Mouse (Mus musculus) hematopoietic stem cell, adult 5-6 weeks (primary cell): Measurements from ENCODE around the gene Arfrp1. TPM values are rescaled to one million over a fixed set of nuclear protein-coding genes. Genes with fewer than 3 reads are reported as not detected.

Experiments
- ATAC-seq, 2 experiments: fragments of 125-278 bp in 1 of 2; replicated peaks in 1 of 2; 2 replicates each; pipeline ENCODE4 v1.8.0; 2016 to 2017; ENCODE audit warnings: inconsistent platforms in 2 of 2, mild to moderate bottlenecking in 2 of 2, moderate number of reproducible peaks in 2 of 2, low read depth in 1 of 2, moderate TSS enrichment in 1 of 2; ENCODE audit not compliant: low FRiP score in 2 of 2, poor library complexity in 2 of 2, severe bottlenecking in 2 of 2, insufficient read depth in 1 of 2, low TSS enrichment in 1 of 2
- total RNA-seq: library from RNA; stranded (forward); fragments of 172-1452, 232-1000 nt; gene quantifications from 2 replicates; pipeline ENCODE4 v1.2.3, GENCODE M21; 2017

The Arfrp1 gene
- 54.9 and 75.9 TPM in 2 replicates for total RNA-seq

- ATAC-seq = peak; percentile 83 to 91
Observed at GRCm38 (mm10) chr2:181364860-181365596, at the start of gene Arfrp1, which contains the start of gene Zgpat. TSS of gene Arfrp1 (minus strand) at chr2:181365404. TSS of gene Zgpat (plus strand) at chr2:181364928.

- no peak for ATAC-seq
Observed at GRCm38 (mm10) chr2:181413141-181413540, 47.9 kb upstream of the Arfrp1 start.

- ATAC-seq = peak; percentile 83 to 94
Observed at GRCm38 (mm10) chr2:181410760-181411473, 45.7 kb upstream of the Arfrp1 start.

GRCm38 (mm10) chr2:181409643-181410042 is 44.4 kb upstream of the Arfrp1 start:
- ATAC-seq = no peak

- ATAC-seq = no peak
Observed at GRCm38 (mm10) chr2:181403722-181404121, 38.5 kb upstream of the Arfrp1 start.

GRCm38 (mm10) chr2:181401497-181401896 is 36.3 kb upstream of the Arfrp1 start:
- 0 out of 4 replicates have a peak, but pooled peaks of 1 of the 2 experiments have one; percentile 32 for ATAC-seq

- ATAC-seq = no peak
Observed at GRCm38 (mm10) chr2:181397207-181397761, 32.1 kb upstream of the Arfrp1 start.

GRCm38 (mm10) chr2:181394086-181394485 is 28.9 kb upstream of the Arfrp1 start:
- no peak for ATAC-seq

GRCm38 (mm10) chr2:181392600-181393213 is 27.5 kb upstream of the Arfrp1 start:
- peak; percentile 66 to 90 for ATAC-seq

- ATAC-seq = no peak
Observed at GRCm38 (mm10) chr2:181391541-181391940, 26.3 kb upstream of the Arfrp1 start.

- ATAC-seq = no peak
Observed at GRCm38 (mm10) chr2:181391022-181391421, 25.8 kb upstream of the Arfrp1 start.

- no peak for ATAC-seq
Observed at GRCm38 (mm10) chr2:181390136-181390870, 25.1 kb upstream of the Arfrp1 start.

- ATAC-seq = no peak
Observed at GRCm38 (mm10) chr2:181386663-181387210, 21.5 kb upstream of the Arfrp1 start.

- ATAC-seq = no peak
Observed at GRCm38 (mm10) chr2:181385885-181386284, 20.7 kb upstream of the Arfrp1 start.

GRCm38 (mm10) chr2:181384919-181385391 is 19.8 kb upstream of the Arfrp1 start:
- ATAC-seq = no peak

- no peak for ATAC-seq
Observed at GRCm38 (mm10) chr2:181384463-181384862, 19.3 kb upstream of the Arfrp1 start.
